Mouse (Mus musculus): ENCODE data around the gene Tfap2e.

The Tfap2e gene

GRCm38 (mm10) chr4:126693021-126693420 lies 43.0 kb downstream of the Tfap2e start:
- peak; percentile 78 for DNase-seq

- DNase-seq: peak; percentile 86
Observed at GRCm38 (mm10) chr4:126689457-126689856, 46.6 kb downstream of the Tfap2e start.

GRCm38 (mm10) chr4:126683084-126683483 lies 53.0 kb downstream of the Tfap2e start:
- peak; percentile 13 for DNase-seq

GRCm38 (mm10) chr4:126682298-126682697 lies 53.7 kb downstream of the Tfap2e start:
- DNase-seq: no peak

- peak; percentile 99 for DNase-seq
Observed at GRCm38 (mm10) chr4:126677054-126678003, 58.7 kb downstream of the Tfap2e start, which contains the start of gene Psmb2. Gene Psmb2, plus strand, starts transcription at chr4:126677630.

GRCm38 (mm10) chr4:126667075-126667474 lies 69.0 kb downstream of the Tfap2e start:
- peak; percentile 12 for DNase-seq
